Mouse (Mus musculus) ES-E14 (cell line): Measurements from ENCODE around the gene Tjap1.
A peak's percentile ranks its signal among the peaks of the same experiment; 100 is the strongest.

Experiments used
- CHD2 ChIP-seq: IDR thresholded peaks from 2 replicates; pipeline ENCODE4 v1.6.1; 2014; ENCODE audit warnings: mild to moderate bottlenecking, low read depth, low read length, inconsistent platforms
- ZNF384 ChIP-seq: IDR thresholded peaks from 2 replicates; pipeline ENCODE4 v1.6.1; 2012; ENCODE audit warnings: low read depth, low read length, inconsistent platforms

- TF ChIP-seq ZNF384 = peak; percentile 66; the same call in 1 of the 2 replicates
- TF ChIP-seq CHD2 = no peak
Observed at GRCm38 (mm10) chr17:46327413-46327905, 44.6 kb upstream of the Tjap1 start.
